In genomic region chr19:9937428-9937827, GRCm38 (mm10) we compare ENCODE assay signal across 1 mouse cellular context.
TF ChIP-seq lines count a peak whose summit lies in the region.

No protein-coding gene starts in this region.

TF ChIP-seq in CH12.LX, 34 proteins besides CTCF, POLR2A, EP300 and RAD21:
- TF ChIP-seq GABPA (IDR thresholded peaks at IDR 0.05; ENCODE audit: insufficient replicate concordance, low read depth, low read length) (no peak), TBP (conservative IDR thresholded peaks at IDR 0.05; ENCODE audit: low read depth, low read length) (no peak), ZC3H11A (IDR thresholded peaks at IDR 0.05; ENCODE audit: low read depth, low read length) (no peak), PAX5 (IDR thresholded peaks at IDR 0.05; ENCODE audit: low read length) (no peak), TCF12 (IDR thresholded peaks at IDR 0.05; ENCODE audit: low read depth, low read length) (no peak)
